Mouse (Mus musculus): ENCODE results near the gene Fam222b. TPM values are rescaled to one million over a fixed set of nuclear protein-coding genes. Genes with fewer than 3 reads are reported as not detected.

Gene Fam222b
- total RNA-seq, 2 experiments from 2014 or later: 27.5 to 32.1 TPM

GRCm38 (mm10) chr11:78095144-78095516, 670 bp downstream of the Fam222b start:
- intact Hi-C loops (cut with DNase I): loop anchor here (2.0 to 5.0 kb wide), 2 partner anchors 20 to 67 kb away; no protein-coding TSS in a partner anchor
- H3K27ac ChIP-seq: peak overlapping the region; percentile 89
- H3K4me3 ChIP-seq: peak overlapping the region; percentile 82

GRCm38 (mm10) chr11:78097077-78097476, 2.6 kb downstream of the Fam222b start:
- TF ChIP-seq CTCF (IDR thresholded peaks at IDR 0.05): no peak
- intact Hi-C loops (cut with DNase I): loop anchor here (5.0 kb wide), 1 partner anchor 65 kb away; no protein-coding TSS in a partner anchor
- H3K4me3 ChIP-seq: peak overlapping the region; percentile 29
- DNase-seq (ENCODE audit: extremely low spot score in 1 of 2, low spot score in 2 of 2): no peak
- peak overlapping the region; percentile 36; the same call in 1 of the 2 replicates for H3K27ac ChIP-seq

More at GRCm38 (mm10) chr11:78095144-78095516, 670 bp downstream of the Fam222b start:
- no peak for TF ChIP-seq CTCF (IDR thresholded peaks at IDR 0.05)
- DNase-seq (ENCODE audit: extremely low spot score in 1 of 2, low spot score in 2 of 2): no peak

GRCm38 (mm10) chr11:78100746-78101145, 6.3 kb downstream of the Fam222b start:
- no peak for DNase-seq (ENCODE audit: extremely low spot score in 1 of 2, low spot score in 2 of 2)
- intact Hi-C loops (cut with DNase I): no loop called here
- no peak for TF ChIP-seq CTCF (IDR thresholded peaks at IDR 0.05)
- Histone ChIP-seq H3K27ac (no peak overlapping the region), H3K4me3 (no peak overlapping the region)

GRCm38 (mm10) chr11:78102142-78102541, 7.7 kb downstream of the Fam222b start:
- Histone ChIP-seq H3K4me3 (no peak overlapping the region), H3K27ac (no peak overlapping the region)
- no peak for TF ChIP-seq CTCF (IDR thresholded peaks at IDR 0.05)
- intact Hi-C loops (cut with DNase I): no loop called here
- DNase-seq (ENCODE audit: extremely low spot score in 1 of 2, low spot score in 2 of 2): no peak

- intact Hi-C loops (cut with DNase I): no loop called here
Measured at GRCm38 (mm10) chr11:78102958-78103747, 8.7 kb downstream of the Fam222b start.

GRCm38 (mm10) chr11:78104501-78104900, 10.0 kb downstream of the Fam222b start:
- Histone ChIP-seq H3K27ac (no peak overlapping the region), H3K4me3 (no peak overlapping the region)
- no peak for DNase-seq (ENCODE audit: extremely low spot score in 1 of 2, low spot score in 2 of 2)
- no peak for TF ChIP-seq CTCF (IDR thresholded peaks at IDR 0.05)
- intact Hi-C loops (cut with DNase I): no loop called here

More at GRCm38 (mm10) chr11:78102958-78103747, 8.7 kb downstream of the Fam222b start:
- peak; percentile 17; the same call in 1 of the 2 replicates for TF ChIP-seq CTCF (IDR thresholded peaks at IDR 0.05)
- H3K4me3 ChIP-seq: no peak overlapping the region
- DNase-seq (ENCODE audit: extremely low spot score in 1 of 2, low spot score in 2 of 2): no peak
- no peak overlapping the region for H3K27ac ChIP-seq

- DNase-seq (ENCODE audit: extremely low spot score in 1 of 2, low spot score in 2 of 2): no peak
- intact Hi-C loops (cut with DNase I): loop anchor here (2.0 kb wide), 1 partner anchor 19 kb away; the partner anchor contains the start of gene Fam222b
- no peak overlapping the region for H3K27ac ChIP-seq
- no peak for TF ChIP-seq CTCF (IDR thresholded peaks at IDR 0.05)
- H3K4me3 ChIP-seq: no peak overlapping the region
Measured at GRCm38 (mm10) chr11:78113616-78114015, 19.2 kb downstream of the Fam222b start.

GRCm38 (mm10) chr11:78114676-78115366, 20.4 kb downstream of the Fam222b start:
- Histone ChIP-seq H3K4me3 (peak overlapping the region; percentile 76), H3K27ac (peak overlapping the region; percentile 81)
- no peak for DNase-seq (ENCODE audit: extremely low spot score in 1 of 2, low spot score in 2 of 2)
- intact Hi-C loops (cut with DNase I): loop anchor here (2.0 kb wide), 1 partner anchor 20 kb away; the partner anchor contains the start of gene Fam222b
- no peak for TF ChIP-seq CTCF (IDR thresholded peaks at IDR 0.05)

GRCm38 (mm10) chr11:78115367-78116145, 21.1 kb downstream of the Fam222b start:
- Histone ChIP-seq H3K27ac (peak overlapping the region; percentile 81), H3K4me3 (peak overlapping the region; percentile 76)
- intact Hi-C loops (cut with DNase I): loop anchor here (2.0 kb wide), 1 partner anchor 21 kb away; the partner anchor contains the start of gene Fam222b
- DNase-seq (ENCODE audit: extremely low spot score in 1 of 2, low spot score in 2 of 2): peak; percentile 92
- TF ChIP-seq CTCF (IDR thresholded peaks at IDR 0.05): no peak

GRCm38 (mm10) chr11:78116146-78116410, 21.6 kb downstream of the Fam222b start:
- DNase-seq (ENCODE audit: extremely low spot score in 1 of 2, low spot score in 2 of 2): no peak
- peak overlapping the region; percentile 76 for H3K4me3 ChIP-seq
- no peak for TF ChIP-seq CTCF (IDR thresholded peaks at IDR 0.05)
- H3K27ac ChIP-seq: no peak overlapping the region; the same call in 1 of the 2 replicates
- intact Hi-C loops (cut with DNase I): no loop called here

- no peak for DNase-seq (ENCODE audit: extremely low spot score in 1 of 2, low spot score in 2 of 2)
- no peak for TF ChIP-seq CTCF (IDR thresholded peaks at IDR 0.05)
- no peak overlapping the region for H3K4me3 ChIP-seq
- H3K27ac ChIP-seq: no peak overlapping the region
- intact Hi-C loops (cut with DNase I): no loop called here
Measured at GRCm38 (mm10) chr11:78118467-78118866, 24.0 kb downstream of the Fam222b start.
